Mouse (Mus musculus) right cerebral cortex, postnatal 14 days (tissue): ENCODE data around the gene Micall2.
"Not testable (repeated sequence)": the region's sequence is repeated elsewhere in the genome, so short reads cannot be mapped to it uniquely, and the experiment has no call there.

Experiments used
- DNase-seq: peaks from one replicate; pipeline ENCODE4 v3.0.0; 2022

The Micall2 gene

GRCm38 (mm10) chr5:139727261-139727660 is 8.9 kb downstream of the Micall2 start:
- no peak for DNase-seq

DNA sequence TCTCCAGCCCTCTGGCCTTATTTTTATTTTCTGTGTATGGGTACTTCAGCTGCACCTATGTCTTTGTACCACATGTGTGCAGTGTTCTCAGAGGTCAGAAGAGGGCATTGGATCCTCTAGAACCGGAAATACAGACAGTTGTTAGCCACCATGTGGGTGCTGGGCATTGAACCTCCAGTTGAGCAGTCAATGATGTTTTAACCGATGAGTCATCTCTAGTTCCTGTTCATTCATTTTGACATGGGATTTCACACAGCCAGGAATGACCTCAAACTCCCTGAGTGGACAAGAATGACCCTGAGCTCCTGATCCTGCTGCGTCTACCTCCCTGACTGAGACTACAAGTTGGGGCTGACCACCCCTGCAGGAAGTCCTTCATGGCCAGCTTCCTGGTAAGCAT is 9.9 kb downstream of the Micall2 start:
- no peak for DNase-seq

GRCm38 (mm10) chr5:139724336-139725116 is 11.6 kb downstream of the Micall2 start:
- DNase-seq: no peak

DNA sequence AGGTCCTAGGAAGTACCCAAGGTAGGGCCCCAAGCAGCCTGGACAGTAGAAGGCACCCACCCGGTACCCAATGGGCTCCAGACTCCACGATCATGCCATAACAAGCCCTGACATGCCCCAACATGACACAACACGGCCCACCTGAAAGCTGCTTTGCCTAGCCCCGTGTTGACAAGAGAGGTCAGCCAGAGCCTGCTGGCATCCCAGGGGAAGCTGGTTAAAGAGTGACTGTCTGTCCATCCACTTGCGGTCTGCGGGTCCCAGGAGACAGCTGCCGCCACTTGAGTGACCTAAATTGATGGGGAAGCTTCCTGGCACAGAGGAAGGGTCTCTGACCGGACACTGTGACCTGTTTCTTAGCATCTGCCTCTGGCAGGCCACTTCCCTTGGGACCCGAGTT is 13.0 kb downstream of the Micall2 start:
- DNase-seq: no peak

GRCm38 (mm10) chr5:139722709-139723108 is 13.4 kb downstream of the Micall2 start:
- no peak for DNase-seq

GRCm38 (mm10) chr5:139718949-139719348 is 17.2 kb downstream of the Micall2 start:
- no peak for DNase-seq

- no peak for DNase-seq
These were observed 17.6 kb downstream of the Micall2 start for GRCm38 (mm10) chr5:139718540-139718939.

GRCm38 (mm10) chr5:139717723-139718122 is 18.4 kb downstream of the Micall2 start:
- peak; percentile 46 for DNase-seq

DNA sequence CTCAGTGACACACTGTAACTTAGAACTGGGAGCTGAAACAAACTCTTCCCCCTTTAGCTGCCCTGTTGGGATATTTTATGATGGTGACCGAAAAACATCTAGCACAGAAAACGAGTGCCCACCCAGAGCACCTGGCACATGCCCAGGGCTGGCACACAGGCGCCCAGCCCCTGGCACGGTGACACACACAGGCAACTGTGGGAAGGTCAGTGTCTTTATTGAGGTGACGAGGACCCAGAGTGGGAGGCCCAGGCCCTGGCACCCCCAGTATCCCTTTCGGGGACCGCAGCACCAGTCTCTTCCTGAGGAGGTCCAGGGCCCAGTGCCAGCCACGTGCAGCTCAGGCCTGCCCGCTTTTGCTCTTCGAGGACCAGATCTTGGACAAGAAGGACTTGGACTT is 29.6 kb downstream of the Micall2 start:
- no peak for DNase-seq

DNA sequence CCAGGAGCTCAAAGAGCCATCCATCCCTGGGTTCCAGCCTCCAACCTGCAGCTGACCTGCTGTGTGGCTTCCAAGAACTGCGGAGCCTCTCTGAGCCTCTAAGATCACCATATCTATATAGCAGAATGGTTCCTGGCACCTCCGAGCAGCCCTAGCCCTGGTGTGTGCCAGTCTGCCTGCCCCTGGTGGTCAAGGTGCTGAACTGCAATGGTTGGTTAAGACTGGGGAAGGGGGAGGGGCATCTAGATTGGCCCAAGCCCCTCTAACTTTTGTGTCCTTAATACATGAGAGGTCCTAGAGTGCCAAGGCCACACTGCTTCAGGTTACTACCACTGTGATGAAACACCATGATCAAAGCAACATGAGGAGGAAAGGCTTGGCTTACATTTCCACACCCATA is 33.2 kb downstream of the Micall2 start:
- no peak for DNase-seq

DNA sequence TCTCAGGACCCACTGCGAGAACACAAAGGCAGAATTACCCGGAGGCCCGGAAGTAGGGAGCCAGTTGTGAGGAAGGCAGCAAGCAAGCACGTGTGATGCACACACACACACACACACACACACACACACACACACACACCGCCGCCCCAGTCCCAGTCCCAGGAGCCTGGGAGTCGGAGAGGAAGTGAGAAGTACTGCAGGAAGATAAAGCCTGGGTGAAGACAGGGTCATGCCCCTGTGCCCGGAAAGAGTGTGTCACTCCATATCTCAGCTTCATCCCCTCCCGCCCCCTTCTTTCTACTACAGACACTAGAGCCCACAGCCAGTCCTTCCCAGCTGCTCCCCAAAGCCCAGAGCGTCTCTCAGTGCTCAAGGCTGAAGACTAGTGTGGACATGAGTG is 33.9 kb downstream of the Micall2 start:
- no peak for DNase-seq

DNA sequence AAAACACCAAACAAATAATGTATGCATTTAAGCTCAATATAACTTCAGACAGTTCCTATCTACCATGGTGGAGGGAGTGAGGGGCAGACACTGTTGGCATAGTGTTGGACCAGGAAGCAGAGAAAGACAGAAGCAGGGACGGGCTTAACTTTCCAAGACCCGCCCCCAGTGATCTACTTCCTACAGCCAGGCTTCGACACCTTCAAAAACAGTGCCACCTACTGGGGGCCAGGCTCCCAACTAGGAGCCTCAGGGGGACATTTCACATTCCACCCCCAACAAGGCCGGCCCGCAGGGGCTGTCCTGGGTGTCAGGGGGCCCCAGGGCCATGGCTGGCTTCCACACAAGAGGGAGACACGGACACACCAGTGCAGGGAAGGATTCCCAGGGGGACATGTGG is 39.2 kb downstream of the Micall2 start:
- DNase-seq: no peak

- DNase-seq: not testable (repeated sequence)
These were observed 40.3 kb downstream of the Micall2 start for GRCm38 (mm10) chr5:139695876-139696275.

DNA sequence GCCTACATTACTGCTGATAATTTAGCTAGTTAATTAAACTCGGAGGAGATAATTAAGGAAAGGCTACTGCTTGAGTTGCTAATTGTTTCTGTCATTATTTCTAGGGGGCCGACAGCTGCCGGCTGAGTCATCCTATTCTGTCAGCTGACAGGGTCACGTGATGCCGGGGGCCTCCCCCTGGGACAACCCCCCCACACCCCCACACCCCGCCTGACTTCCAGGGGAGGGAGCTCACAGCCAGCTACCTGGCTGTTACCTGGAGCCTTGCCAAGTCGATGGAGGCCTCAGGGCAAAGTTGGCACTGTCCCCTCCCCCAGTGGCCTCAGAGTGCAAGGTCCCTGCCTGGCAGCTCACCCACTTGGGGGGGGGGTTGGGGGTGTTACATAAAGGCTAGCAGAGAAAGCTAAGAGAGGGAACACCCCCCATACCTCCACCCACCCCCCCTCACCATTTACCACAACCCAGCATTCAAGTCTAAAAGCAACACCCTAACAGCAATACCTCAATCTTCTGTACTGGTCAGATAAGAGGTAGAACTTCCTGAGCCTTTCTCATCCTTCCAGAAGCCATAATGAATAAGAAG is 41.1 kb downstream of the Micall2 start:
- no peak for DNase-seq

DNA sequence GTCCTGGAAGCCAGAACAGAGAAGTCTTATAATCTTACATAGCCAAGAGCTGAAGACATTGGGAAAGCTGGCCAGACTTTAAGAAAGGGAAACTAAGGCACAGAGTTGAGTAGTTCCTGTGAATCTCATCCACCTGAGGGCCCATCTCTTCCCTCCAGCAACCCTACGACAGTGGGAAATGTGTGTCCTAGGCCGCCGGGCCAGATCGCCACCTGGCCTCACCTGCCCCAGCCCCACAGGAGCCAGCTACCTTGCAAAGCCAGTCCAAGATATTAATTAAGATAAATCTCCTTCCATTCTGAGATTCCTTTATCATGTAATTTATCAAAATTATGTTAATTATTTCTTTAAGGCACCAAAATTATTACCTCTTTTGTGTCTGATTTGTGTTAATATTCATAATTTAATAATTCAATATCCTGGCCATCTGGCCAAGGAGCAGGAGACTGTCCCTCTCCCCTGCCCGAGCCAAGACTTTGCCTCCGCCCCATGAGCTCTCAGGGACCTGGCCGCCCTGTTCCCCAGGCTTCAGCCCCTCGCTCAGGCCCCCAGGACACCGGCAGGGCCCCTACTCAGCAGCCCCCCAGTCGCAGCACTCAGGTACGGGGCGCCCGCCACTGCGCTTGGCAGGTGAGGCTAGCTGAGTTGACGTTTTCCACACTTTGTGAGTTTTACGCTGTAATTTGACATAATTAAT is 41.7 kb downstream of the Micall2 start:
- no peak for DNase-seq

DNA sequence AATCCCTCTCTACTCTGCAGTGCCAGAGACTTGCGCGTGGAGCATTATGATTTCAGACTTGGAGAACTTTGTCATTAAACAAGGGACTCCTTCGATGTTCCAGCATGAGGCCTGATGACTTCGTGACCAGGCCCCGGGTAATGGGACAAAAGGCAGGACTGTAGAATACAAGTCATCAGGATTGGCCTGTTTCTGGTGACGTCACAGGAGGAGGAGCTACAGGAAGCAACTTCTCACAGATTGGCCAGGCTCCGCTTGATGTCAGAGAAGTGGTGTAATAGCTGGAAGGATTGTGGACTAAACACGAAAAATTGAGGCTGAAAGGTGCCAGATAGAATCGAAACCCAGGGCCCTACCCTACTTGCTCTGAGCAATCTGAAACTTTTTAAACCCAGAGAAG is 45.3 kb downstream of the Micall2 start:
- no peak for DNase-seq

DNA sequence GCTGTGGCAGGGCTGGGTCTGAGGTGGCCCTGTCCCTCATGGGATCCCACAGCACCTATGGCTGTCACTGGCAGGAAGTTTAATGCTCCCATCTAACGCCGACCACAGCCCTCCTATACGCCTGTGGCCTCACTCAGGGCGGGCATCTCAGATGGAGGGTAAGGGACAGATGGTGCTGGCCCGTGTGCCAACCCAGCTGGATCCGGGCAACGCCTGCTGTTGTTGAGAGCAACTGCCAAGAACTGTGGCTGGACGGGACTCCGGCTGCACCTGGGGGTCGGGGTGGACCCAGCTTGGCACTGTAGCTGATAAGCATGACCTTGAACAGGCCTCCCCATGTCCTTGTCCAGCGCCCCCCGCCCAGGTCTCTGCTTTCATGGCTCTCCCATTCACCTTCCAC is 47.8 kb downstream of the Micall2 start:
- no peak for DNase-seq

DNA sequence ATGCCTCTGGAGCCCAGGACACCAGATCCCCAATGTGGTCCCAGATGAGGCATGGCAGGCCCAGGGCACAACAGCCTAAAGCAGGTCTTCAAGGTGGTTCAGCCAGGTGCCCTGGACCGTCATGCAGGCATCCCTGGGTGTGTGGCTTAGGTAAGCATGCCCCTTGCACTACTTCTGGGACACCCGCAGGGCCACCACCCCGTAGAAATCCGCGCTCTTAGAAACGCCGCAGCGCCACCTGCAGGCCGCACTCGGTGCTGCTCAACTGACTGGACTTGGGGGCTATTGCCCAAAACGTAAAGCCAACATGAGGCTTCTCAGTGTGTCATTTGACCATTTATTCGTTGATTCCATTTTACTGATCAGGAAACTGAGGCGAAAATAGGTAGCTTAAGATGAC is 48.5 kb downstream of the Micall2 start:
- DNase-seq: peak; percentile 42

- no peak for DNase-seq
These were observed 49.4 kb downstream of the Micall2 start for GRCm38 (mm10) chr5:139686530-139687249.

- DNase-seq: no peak
These were observed 52.9 kb downstream of the Micall2 start for GRCm38 (mm10) chr5:139683228-139683627.

GRCm38 (mm10) chr5:139682631-139682977 is 53.5 kb downstream of the Micall2 start:
- DNase-seq: no peak

GRCm38 (mm10) chr5:139681832-139682630 is 54.1 kb downstream of the Micall2 start:
- DNase-seq: no peak

DNA sequence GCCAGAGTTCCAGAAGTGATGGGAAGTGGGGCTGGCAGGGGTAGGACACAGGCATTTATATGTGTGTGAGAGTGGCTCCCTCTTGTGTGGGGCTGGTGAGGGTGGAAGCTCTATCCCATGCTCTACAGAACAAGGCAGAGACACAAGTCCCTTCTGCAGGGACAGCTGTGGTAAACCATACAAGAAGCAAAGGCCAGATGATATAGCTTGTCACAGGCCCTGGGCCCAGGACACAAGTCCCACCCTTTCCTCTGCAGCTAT is 60.5 kb downstream of the Micall2 start:
- DNase-seq: no peak
